Mouse (Mus musculus) testis, adult 2 months (tissue): ENCODE data around the gene Atxn2.

Experiments
- CTCF ChIP-seq: fragments of 200-500 bp; IDR thresholded peaks from 2 replicates; pipeline ENCODE4 v1.5.1; 2012; ENCODE audit warnings: low read depth, mild to moderate bottlenecking, inconsistent platforms, low read length, moderate library complexity; ENCODE audit not compliant: control insufficient read depth, insufficient read depth, insufficient replicate concordance
- POLR2A ChIP-seq: fragments of 200-500 bp; IDR thresholded peaks from 2 replicates; pipeline ENCODE4 v1.6.1; 2012; ENCODE audit warnings: low read depth, mild to moderate bottlenecking, inconsistent platforms, low read length, moderate library complexity; ENCODE audit not compliant: control insufficient read depth

DNA sequence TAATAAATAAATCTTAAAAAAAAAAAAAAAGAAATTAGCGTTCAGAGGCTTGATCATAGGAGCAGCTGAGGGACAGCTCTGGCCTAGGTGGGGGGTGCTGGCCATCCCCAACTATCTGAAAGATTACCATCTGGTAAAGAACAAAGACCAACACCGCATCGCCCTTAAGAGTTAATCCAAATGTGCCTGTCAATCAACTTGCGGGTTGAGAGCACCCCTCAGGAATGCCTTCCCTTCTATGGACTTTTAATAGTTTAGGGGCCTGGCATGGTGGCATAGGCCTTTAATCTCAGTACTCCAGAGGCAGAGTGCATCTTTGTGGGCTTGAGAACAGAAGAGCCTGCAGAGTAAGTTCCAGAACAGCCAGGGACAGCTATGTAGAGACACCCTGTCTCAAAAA is 18.2 kb upstream of the Atxn2 start:
- TF ChIP-seq POLR2A (no peak), CTCF (no peak)
